Comparison of ENCODE assay signal across 8 mouse cellular contexts in genomic region chr2:59160605-59160963, GRCm38 (mm10). TPM values are rescaled to one million over a fixed set of nuclear protein-coding genes. Genes with fewer than 3 reads are reported as not detected.
DNase-seq lines count a peak whose midpoint lies in the region; ATAC-seq lines count a peak whose summit lies in the region.

Gene Ccdc148, minus strand, starts transcription at chr2:59160683.
Gene Pkp4, plus strand, starts transcription at chr2:59160850.

- H3K9ac ChIP-seq in forebrain, embryonic 11.5 days (ENCODE audit: low read length), result peak within 1 kb of the TSS; percentile 86
- peak within 1 kb of the TSS; percentile 96 for H3K9ac ChIP-seq in heart, embryonic 15.5 days
- peak within 1 kb of the TSS; percentile 84 for H3K9ac ChIP-seq in liver, embryonic 12.5 days

- no peaks in the 10 kb centered on the region for H3K9me3 ChIP-seq in forebrain, embryonic 11.5 days (ENCODE audit: control insufficient read depth, low read length)
- H3K9me3 ChIP-seq in heart, embryonic 15.5 days (replicated peaks), result no peaks in the 10 kb centered on the region
- H3K9me3 ChIP-seq in liver, embryonic 12.5 days (replicated peaks), result no peaks in the 10 kb centered on the region

- H3K27ac ChIP-seq in forebrain, embryonic 11.5 days (ENCODE audit: low read depth, low read length), result peak within 1 kb of the TSS; percentile 75
- peak within 1 kb of the TSS; percentile 98 for H3K27ac ChIP-seq in heart, embryonic 15.5 days
- H3K27ac ChIP-seq in liver, embryonic 12.5 days, result peak within 1 kb of the TSS; percentile 72

- 0% methylated on average over 18 of the region's 37 CpGs for WGBS in forebrain, embryonic 11.5 days
- WGBS in heart, embryonic 15.5 days, result under 1% methylated on average over 33 of the region's 37 CpGs
- under 1% methylated on average over 34 of the region's 37 CpGs for WGBS in liver, embryonic 12.5 days (ENCODE audit: insufficient replicate concordance)

- no peaks in the 10 kb centered on the region for H3K27me3 ChIP-seq in forebrain, embryonic 11.5 days (ENCODE audit: control insufficient read depth, insufficient read depth, low read length)
- H3K27me3 ChIP-seq in heart, embryonic 15.5 days, result no peaks in the 10 kb centered on the region
- no peaks in the 10 kb centered on the region; the same call in 1 of the 2 replicates for H3K27me3 ChIP-seq in liver, embryonic 12.5 days (replicated peaks)
- H3K27me3 ChIP-seq in splenic B cell, adult 2 months (ENCODE audit: control insufficient read depth, insufficient read depth, low read length, poor library complexity, severe bottlenecking), result no peaks in the 10 kb centered on the region

- H3K36me3 ChIP-seq in forebrain, embryonic 11.5 days (ENCODE audit: control insufficient read depth, insufficient read depth, low read length), result no peaks in the 10 kb centered on the region
- H3K36me3 ChIP-seq in heart, embryonic 15.5 days, result no peaks in the 10 kb centered on the region
- no peaks in the 10 kb centered on the region for H3K36me3 ChIP-seq in liver, embryonic 12.5 days
- no peaks in the 10 kb centered on the region for H3K36me3 ChIP-seq in splenic B cell, adult 2 months (ENCODE audit: control insufficient read depth, insufficient read depth, low read length, poor library complexity, severe bottlenecking)

- DNase-seq in CD4-positive, CD25-positive, alpha-beta regulatory T cell, adult 2 months (ENCODE audit: low read depth, low spot score), result peak; percentile 94
- peak; percentile 58 for DNase-seq in c-Kit-negative CD71-positive TER-119-positive erythroid progenitor cells, embryonic 14.5 days (ENCODE audit: low read depth, low spot score)
- peak; percentile 94 for DNase-seq in forebrain, embryonic 11.5 days (ENCODE audit: low spot score)
- DNase-seq in kidney, postnatal 14 days, result peak; percentile 96
- peak; percentile 90 for DNase-seq in naive thymus-derived CD4-positive, alpha-beta T cell, adult 2 months (ENCODE audit: low read depth)
- peak; percentile 90 for DNase-seq in splenic B cell, adult 2 months (ENCODE audit: low read depth, low spot score)

- H3K4me1 ChIP-seq in forebrain, embryonic 11.5 days (replicated peaks; ENCODE audit: control insufficient read depth, insufficient read depth, low read length), result peaks cover 3% of the 10 kb centered on the region; the same call in 1 of the 2 replicates
- H3K4me1 ChIP-seq in heart, embryonic 15.5 days (replicated peaks), result peaks cover 15% of the 10 kb centered on the region
- H3K4me1 ChIP-seq in liver, embryonic 12.5 days, result peaks cover 36% of the 10 kb centered on the region

- ATAC-seq in forebrain, embryonic 11.5 days (replicated peaks; ENCODE audit: low FRiP score), result peak; percentile 97
- ATAC-seq in heart, embryonic 15.5 days (replicated peaks; ENCODE audit: insufficient number of reproducible peaks, insufficient read depth, low FRiP score, low read depth), result peak; percentile 95
- peak; percentile 96 for ATAC-seq in liver, embryonic 12.5 days

- H3K4me2 ChIP-seq in forebrain, embryonic 11.5 days (ENCODE audit: low read depth, low read length, severe bottlenecking), result peak within 1 kb of the TSS; percentile 78
- H3K4me2 ChIP-seq in heart, embryonic 15.5 days, result peak within 1 kb of the TSS; percentile 76
- peak within 1 kb of the TSS; percentile 97 for H3K4me2 ChIP-seq in liver, embryonic 12.5 days

- peak within 1 kb of the TSS; percentile 90 for H3K4me3 ChIP-seq in forebrain, embryonic 11.5 days (ENCODE audit: low read depth, low read length)
- H3K4me3 ChIP-seq in heart, embryonic 15.5 days, result peak within 1 kb of the TSS; percentile 96
- peak within 1 kb of the TSS; percentile 78 for H3K4me3 ChIP-seq in liver, embryonic 12.5 days

RNA-seq across cellular contexts. Expression of gene Ccdc148, which starts in this region (rescaled TPM):
- 0.64 and 0.68 TPM in 2 replicates for polyA plus RNA-seq in forebrain, embryonic 11.5 days (2014; fragmentation: Nextera tagmentation; extraction: Ambion mirVana)
- 0.94 and 1.2 TPM in 2 replicates for polyA plus RNA-seq in heart, embryonic 15.5 days (2015; fragmentation: Nextera tagmentation; extraction: Ambion mirVana)
- 0.11 and 0.17 TPM in 2 replicates for polyA plus RNA-seq in liver, embryonic 12.5 days (2016; fragmentation: Nextera tagmentation; extraction: Ambion mirVana)

RNA-seq across cellular contexts. Expression of gene Pkp4, which starts in this region (rescaled TPM):
- 24.5 and 26.1 TPM in 2 replicates for polyA plus RNA-seq in forebrain, embryonic 11.5 days (2014; fragmentation: Nextera tagmentation; extraction: Ambion mirVana)
- polyA plus RNA-seq in heart, embryonic 15.5 days (2015; fragmentation: Nextera tagmentation; extraction: Ambion mirVana), result 36.5 and 40.1 TPM in 2 replicates
- 7.4 and 7.6 TPM in 2 replicates for polyA plus RNA-seq in liver, embryonic 12.5 days (2016; fragmentation: Nextera tagmentation; extraction: Ambion mirVana)

Comparison
In these comparisons a context has a peak if more than half of its experiments do, and no peak if none do; other contexts are left out.
1. Peak in every context shown above with its lines: DNase-seq, ATAC-seq, H3K4me3 ChIP-seq and H3K27ac ChIP-seq.